Mouse (Mus musculus): ENCODE measurements at regions not wholly inside any gene's neighbourhood (a gene's known extent, or its start where the extent isn't known, plus 50 kb on each side); places are given as distances from the start of the nearest gene placed in this dataset.

DNA sequence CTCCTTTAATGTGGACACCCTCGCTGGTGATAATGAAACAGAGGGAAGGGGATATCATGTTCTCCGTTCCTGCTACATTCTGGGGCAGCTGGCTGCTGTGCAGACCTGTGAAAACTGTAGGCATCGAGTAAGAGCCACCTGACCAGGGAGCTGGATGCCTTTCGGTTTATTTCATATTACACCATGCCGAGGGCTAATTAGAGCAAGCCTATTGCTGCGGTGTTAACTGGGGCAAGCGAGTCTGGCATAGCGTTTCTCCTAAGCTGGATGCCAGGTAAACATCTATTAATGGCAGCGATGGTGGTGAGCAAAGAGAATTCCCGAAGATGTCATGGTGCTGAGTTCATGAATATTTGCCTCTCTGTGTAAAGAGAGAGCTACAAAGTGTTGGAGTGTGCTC, 215.8 kb upstream of the Auts2 start:
- DNase-seq: no peak

DNA sequence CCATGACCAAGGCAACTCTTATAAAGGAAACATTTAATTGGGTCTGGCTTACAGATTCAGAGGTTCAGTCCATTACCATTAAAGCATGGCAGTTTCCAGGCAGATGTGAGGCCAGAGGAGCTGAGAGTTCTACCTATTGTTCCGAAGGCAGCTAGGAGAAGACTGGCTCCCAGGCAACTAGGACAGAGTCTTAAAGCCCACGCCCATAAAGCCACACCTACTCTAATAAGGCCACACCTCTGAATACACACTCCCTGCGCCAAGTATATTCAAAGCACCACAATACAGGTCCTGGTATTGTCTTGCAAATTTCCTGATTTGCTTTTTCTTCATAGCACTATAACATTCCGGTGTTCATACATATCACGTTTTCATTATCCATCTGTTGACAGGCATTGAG, 194.8 kb upstream of the Auts2 start:
- DNase-seq: no peak

DNA sequence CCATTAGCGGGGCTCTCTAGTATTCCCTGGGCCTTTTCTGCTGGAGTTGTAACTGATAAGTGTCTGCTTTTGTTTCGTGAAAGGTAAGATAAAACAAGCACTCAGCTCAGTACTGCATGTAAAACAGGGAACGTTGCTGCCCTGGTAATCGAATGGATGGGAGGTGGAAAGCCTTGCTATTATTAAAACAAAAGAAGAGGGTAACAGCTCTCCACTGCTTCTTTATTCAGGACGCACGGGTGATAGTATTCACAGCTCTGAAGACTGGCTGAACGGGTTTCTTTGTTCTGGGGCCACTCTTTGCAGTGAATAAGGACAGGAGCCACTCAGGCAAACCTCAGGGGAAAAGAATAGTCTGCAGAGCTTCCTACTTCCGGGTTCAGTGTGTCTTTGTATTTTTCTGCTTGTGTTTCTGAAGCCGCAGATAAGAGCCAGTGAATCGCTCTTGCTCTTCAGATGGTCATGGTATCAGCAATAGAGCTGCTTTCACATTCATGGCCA, 185.6 kb upstream of the Auts2 start:
- DNase-seq: no peak

DNA sequence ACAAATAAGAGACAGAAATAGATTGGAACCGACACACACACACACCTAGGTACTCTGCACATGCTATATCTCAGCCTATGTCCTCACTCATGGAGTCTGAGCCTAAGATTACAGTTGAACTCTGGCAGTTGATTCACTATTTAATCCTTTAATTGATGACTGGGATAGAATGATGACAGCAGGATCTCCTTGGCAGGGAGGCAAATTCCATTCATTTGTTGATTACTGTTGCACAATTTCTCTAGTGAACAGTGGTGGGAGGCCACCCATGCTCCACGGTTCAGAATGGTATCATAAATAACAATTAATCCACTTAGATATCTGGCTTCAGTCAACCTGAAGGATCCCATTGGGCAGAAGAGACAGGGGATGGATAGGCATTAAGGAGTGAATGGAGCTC, 181.3 kb upstream of the Auts2 start:
- no peak for DNase-seq

DNA sequence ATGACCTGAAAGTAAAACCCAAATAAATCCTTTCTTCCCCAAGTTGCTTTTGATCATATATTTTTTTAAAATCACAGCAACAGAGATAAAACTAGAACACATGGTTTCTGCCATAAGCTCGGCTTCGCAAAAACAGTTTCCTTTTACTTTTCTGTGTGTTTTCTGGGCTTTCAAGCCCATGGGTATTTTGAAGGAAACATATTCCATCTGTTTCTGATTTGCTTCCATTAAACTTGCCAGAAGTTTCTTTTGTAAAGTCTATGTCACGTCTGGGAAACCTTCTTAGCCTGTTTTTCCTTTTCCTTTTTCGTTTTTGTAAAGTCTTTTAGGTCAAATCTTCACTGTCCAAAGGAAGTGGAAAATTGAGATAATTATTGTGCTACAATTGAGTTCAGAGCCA, 167.2 kb upstream of the Auts2 start:
- DNase-seq: no peak

DNA sequence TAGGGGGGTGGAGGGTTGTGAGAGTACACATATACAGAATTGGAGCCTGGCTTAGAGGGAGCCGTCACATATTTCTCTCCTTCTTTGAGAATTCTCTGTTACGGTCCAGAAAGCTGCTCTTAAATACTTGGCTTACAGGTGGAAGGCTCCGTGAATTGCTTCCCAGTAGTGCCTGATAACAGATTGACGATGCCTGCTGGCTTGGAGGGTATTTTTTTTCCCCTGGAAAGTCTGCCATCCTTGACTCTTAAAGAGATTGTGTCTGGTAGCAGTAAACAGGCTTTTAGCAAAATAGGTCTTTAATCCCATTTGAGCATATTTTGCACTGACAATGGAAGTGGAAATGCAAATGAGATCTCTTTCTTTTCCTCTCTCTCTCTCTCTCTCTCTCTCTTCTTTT, 164.4 kb upstream of the Auts2 start:
- no peak for DNase-seq

DNA sequence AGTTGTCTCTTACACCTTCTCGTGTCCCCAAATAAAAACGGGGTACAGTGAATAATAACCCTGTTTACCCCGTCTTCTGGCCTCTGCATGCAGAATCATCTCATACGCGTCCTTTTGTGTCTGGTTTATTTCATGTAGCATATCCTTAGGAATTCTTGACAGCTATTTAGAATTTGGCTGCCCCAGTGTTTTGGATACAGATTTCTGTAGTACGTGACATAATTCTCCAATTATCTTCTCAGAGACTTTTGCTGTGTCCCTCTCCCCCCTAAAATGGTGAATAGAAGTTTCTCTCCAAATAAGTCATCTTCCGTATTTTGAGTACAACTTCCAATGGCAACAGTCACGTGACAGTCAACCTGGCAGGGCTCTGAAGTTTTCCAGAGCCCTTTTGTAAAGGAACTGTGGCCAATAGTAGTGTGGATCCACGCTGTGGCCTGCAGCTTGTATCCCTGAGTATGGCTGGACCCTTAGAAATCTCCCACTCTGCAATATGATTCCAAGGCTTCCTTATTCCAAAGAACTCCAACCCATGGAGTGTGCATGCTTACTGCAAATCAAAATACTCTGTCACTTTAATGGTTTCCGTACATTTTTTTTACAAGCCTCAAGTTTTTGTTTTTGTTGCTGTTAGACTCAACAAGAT, 160.4 kb upstream of the Auts2 start:
- no peak for DNase-seq

DNA sequence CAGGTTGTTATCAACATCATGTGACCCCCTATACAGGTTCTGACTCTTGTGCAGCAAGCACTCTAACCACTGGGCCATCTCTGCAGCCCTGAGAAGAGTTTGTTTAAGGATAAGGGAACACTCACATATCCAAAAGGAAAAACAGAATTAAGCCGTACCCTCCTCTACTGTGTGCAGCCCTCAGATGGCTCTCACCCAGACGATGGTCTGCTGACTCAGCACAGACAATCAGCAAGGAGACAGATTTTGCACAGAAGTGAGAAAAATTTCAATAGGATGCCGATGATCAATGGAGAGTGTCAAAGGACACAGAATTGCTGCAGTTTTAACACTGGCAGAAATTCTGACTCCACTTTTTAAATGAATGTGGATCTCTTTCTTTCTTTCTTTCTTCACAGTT, 159.4 kb upstream of the Auts2 start:
- DNase-seq: no peak

DNA sequence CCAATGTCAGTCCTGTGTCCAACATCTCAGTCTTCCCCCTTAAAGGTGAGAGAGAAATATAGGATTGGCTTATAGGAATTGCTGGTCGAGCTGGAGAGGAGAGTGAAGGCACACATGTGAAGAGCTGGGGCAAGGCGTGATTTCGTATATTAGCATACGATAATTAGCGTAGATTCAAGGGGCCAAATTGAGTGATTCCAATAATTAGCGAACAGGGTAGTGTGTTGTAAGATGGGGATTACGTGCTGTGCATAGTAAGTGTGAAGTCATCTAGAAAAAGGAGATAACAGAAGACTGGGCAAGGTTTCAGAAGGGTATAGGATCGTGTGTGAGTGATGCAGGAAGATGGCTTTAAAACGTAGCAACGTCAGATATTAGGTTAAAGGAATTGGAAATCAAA, 147.6 kb upstream of the Auts2 start:
- DNase-seq: no peak

DNA sequence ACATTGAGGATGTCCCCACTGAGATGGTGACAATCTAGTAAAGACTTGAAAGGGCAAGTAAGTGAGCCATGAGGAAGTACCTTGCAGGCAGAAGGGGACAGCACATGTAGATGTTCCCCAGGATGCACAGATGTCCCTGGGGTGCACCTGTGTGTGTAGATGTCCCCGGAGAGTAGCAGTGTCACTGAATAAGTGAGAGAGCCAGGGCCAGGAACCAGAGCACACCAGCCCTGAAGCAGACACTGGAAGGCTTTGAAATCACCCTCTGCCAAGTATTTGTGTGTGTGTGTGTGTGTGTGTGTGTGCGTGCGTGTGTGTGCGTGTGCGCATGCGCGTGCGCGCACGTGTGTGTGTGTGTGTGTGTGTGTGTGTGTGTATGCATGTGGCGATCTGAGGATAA, 132.1 kb upstream of the Auts2 start:
- DNase-seq: no peak

DNA sequence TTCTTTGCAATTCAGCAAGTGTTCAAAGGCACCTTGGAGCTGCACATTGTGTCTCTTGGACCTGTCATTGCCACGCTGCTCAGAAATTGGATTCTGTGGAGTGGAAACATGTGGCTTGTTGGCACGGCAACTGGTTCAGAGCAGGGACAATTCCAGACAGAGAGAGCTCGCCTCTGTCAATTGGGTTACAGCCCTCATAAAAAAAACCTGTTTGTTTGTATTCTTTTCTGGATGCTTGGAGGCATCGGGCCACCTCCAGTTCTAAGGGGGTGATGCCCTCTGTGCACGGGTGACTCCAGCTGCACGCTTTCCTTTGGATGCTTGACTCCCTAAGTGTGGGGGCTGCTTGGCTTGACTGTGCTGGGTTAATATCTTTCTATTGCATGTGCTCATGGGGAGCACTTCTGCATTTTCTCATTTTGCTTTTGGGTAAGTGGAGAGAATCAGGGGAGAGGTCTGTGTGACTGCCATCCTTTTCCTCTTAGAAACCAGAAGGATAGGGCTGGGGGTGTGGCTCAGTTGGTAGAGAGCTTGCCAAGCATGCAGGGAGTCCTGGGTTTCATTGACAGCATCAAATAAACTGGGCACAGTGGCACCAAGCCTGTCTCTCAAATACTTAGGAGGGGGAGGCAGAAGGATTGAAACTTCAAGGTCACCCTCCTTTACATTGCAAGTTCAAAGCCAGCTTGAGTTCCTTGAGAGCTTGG, 130.6 kb upstream of the Auts2 start:
- DNase-seq: no peak

DNA sequence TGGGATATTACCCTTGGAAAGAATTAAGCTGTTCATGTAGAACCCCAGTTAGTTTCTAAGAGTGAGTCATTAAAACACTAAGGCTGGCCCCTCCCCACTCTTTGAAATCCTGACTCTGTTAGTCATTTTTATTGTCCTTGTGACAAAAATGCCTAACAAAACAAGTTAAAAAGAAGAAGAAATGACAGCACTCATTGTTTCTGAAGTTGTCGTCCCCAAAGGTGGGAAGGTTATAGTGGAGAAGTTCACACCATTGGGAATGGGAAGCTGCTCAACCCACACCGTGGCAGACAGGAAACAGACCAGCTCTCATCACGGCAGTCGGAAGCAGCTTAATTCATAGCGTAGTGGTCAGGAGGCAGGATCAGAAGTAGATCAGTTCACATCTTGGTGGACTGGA, 128.4 kb upstream of the Auts2 start:
- DNase-seq: no peak

DNA sequence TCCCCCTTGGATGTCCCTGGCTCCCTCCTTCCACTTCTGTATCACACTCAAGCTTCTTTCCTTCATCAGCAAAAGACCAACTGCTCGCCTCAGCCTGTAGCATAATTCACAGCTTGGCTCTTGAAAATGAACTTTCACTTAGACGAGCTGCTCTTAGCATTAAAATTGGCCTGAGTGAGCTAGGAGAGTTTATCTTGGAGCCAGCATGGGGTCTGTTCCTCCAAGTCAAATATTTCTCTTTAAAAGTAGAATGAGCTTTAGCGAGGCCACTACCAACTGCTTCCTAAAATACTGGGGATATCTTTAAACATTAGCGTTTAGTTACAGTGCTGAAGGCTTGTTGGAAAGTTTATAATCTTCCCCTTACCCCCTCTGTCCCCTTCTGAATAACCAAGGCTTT, 124.2 kb upstream of the Auts2 start:
- no peak for DNase-seq

DNA sequence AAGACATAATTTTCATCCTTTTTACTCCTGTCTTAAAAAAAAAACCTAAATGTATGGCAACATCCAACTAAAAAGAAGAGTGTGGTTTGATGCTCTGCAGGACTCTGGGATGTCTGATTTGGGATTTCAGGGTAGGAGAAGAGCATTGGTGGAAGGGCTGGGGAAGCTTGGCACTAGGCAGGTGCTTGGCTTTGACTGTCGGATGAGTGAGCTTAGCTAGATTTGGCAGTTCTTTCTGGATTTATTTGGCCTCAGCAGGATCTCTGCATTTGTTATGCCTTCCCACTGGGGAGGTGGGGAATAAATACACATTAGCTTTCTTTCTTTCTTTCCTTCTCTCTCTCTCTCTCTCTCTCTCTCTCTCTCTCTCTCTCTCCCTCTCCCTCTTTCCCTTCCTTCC, 118.1 kb upstream of the Auts2 start:
- DNase-seq: no peak

DNA sequence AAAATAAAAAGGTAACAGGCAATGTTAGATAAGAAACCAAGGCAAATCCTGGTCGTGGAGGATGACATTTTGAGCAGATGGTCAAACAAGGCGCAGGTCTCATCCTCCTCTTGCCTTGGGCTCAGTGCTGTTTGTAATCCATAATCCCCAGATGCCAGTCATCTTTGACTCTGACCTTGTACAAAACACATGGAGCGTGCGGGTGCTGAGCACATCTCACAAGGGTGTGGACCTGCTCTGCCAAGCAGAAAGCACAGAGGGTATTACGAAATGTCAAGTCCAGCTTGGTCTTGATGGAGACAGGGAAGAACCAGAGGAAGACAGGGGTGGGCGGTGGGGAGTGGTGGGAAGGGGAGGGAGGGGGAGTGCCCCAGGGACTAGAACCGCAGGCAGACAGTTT, 116.9 kb upstream of the Auts2 start:
- no peak for DNase-seq

DNA sequence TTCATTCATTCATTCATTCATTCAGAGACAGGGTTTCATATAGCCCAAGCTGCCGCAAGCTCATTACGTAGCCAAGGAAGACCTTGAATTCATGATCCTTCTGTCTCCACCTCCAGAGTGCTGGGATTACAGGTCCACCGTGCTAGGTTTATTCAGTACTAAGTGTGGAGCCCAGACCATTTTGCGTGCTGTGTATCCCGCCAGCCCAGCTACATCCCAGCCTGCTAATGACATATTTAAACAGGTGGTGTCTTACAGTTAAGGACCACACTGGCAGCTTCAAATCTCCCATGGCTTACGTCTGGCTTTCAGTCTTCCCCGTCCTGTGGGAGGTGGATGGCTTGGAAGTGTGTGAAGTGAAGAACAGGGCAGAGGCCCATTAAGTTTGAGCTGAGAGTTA, 111.2 kb upstream of the Auts2 start:
- no peak for DNase-seq

DNA sequence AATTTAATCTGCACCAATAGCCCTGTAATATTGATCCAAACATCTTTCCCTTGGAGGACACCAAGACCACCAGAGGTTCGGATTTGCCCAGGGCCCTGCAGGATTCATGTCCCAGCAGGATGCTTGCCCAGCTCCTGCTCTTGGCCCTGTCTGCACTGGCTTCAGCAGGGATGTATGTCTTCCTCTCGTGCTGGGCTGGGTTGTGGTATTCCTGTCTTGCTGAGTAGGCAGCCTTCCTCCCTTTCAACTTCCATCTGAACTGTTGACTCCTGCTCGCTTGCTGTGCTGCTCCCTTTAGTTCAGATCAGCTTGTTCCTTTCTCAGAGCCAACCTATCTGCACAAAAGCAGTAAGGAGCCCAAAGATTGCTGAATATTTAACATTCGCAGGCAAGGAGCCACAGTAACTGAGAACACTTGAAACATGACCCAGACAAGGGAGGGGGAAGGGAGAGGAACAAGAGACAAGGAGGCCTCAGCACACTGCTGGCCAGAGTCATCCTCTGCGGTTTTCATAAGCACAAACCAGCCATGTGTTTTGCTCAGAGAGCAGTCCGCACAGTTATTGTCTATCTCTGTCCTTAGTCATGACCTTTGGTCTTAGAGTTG, 110.7 kb upstream of the Auts2 start:
- no peak for DNase-seq

DNA sequence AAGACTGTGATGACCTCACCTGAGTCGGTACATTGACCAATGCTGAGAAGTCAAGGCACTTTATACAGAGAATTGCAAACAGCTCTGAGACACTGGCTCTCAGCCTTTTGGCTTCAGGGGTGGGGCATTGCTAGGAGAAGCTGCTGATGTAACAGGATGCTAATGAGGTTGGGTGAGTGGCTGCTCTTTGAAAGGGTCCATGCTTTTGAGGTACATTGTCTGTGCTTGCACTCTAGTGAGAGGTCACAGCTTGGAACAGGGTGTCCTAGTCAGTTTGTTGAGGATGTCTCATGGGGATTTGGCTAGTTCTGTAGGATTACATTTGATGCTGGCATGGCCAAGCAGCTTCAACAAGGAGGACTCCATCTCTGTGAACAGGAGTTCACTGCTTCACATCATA, 109.1 kb upstream of the Auts2 start:
- DNase-seq: no peak

DNA sequence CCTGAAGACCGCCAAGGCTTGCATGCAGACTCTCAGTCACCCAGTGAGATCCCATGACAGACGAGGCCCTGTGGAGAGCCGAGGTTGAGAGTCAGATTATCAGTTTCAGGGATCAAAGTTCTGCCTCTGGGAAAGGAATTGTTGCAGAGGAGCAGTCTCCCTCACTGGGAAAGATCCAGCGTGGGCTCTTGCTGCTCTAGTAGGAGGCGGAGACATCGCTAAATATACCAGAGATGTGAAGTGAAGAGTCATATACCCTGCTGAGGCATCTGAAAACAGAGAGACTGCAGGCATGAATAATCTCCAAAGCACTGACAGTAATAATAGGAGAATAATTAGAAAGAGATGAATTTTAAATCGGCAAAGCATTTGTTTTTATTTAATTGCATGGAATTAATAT, 106.6 kb upstream of the Auts2 start:
- DNase-seq: no peak

DNA sequence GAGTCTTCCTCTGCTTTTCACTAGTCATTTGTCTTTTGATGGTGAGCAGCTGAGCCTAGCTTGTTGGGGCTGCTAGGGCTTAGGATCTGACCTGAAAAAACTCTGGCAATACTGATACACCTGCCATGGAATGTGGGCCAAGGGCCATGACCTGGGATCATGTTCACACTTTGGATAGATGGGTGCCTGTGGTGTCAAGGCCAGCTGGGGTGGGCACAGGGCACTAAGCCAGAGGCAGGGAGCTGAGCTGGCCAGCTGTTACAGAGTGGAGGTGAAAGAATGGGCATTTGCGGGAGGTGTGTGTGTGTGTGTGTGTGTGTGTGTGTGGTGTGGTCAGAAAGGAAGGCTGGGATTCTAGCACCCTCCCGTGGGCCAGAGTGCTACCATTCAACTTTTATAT, 105.6 kb upstream of the Auts2 start:
- no peak for DNase-seq

DNA sequence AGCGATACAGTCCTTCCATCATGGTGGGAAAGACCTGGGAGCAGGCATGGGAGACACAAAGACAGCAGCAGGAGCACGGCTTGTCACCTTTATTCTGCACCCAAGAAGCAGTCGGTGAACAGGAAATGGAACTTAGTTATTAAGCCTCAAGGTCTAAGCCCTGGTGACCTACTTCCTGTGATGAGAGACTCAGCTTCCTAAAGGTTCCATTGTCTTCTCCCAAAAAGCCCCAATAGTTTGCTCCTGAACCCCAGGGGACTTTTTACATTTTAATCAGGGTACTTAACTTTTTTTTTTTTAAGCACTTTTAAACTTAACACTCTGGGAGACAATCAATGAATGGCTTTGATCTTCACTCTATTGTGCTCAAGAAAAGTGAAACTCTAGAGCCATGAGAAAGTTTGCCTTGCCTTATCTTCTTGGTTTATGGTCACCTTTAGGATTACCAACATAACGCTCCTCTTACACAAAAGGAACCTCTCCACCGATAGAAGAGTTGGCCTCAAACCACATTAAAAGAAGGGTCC, 101.6 kb upstream of the Auts2 start:
- no peak for DNase-seq

DNA sequence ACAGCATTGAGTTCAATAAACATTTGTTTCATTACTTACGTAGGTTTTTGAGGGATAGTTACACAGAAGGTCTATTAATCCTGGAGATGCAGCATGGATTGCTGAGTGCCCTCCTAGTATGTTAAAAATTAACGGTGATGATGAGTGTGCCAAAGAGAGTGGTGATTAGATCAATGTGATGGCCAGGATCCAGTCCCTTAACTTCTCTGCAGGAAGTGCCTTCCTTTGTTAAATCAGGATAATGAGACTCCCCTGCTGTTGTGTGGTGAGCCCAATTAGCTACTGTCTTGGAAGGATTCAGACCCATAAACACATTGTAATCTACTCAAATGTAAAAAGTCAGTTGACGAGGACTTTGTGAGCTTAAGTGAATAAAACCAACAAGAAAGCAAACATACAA, 100.1 kb upstream of the Auts2 start:
- no peak for DNase-seq

DNA sequence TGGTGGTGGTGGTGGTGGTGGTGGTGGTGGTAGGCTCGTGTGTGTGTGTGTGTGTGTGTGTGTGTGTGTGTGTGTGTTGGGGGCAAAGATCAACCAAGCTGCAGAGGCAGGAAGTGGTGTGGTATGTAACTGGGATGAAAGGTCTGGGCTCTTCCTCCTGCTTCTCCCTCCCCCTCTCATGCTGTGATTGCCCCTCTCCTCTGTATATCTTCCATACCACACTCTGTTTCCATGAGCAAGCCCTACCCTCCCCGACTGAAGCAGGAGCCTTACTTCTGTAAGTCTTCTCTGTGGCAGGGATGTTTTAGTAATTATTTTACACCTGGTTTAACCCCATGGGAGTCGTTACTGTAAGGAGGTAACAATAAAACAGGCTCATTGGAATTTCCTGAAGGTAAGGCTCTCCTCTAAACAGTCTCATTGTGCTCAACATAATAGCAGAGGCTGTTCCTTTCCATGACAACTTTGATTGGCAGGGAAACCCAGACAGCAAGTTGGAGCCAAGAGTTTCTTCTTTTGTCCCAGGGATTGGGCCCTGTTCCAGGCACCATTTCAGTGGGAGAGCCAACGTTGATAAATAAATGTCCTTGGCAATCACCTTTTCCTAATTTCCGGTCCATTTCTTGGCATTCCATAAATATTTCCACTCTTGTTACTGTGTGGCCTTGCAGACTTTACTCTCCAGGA, 90.2 kb upstream of the Auts2 start:
- DNase-seq: no peak

DNA sequence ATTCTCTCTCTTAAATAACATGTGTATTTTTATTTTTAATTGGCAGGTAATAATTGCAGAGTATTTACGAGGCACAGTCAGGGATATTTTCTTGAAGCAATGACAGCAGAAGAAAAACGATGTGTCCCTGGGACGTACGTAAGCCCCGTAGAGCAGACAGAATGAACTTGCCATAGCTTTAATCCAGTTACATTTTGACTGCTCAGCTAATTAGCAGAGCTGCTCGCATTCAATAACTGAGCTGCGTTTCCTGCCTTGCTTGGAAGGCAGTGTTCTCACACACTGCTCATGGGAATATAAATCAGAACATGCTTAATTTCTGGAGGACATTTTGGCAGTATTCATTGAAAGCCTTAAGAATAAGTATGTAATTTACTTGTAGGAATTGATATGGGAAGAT, 78.6 kb upstream of the Auts2 start:
- DNase-seq: no peak
